Mouse (Mus musculus) kidney, embryonic 15.5 days (tissue): ENCODE results near the gene Gm2696. TPM values are rescaled to one million over a fixed set of nuclear protein-coding genes. Genes with fewer than 3 reads are reported as not detected.

ENCODE experiments used
- ATAC-seq: fragments of 200-750 bp; cut with Nextera tagmentation; replicated peaks from 2 replicates; pipeline ENCODE4 v1.8.0; 2017; ENCODE audit warnings: moderate TSS enrichment; ENCODE audit not compliant: low FRiP score
- H3K27ac ChIP-seq: fragments of 300-500 bp; sonication (generic); 2 replicates; pipeline ENCODE4 v1.5.1; 2015; ENCODE audit warnings: mild to moderate bottlenecking, inconsistent platforms
- H3K27me3 ChIP-seq: fragments of 300-500 bp; sonication (generic); 2 replicates; pipeline ENCODE4 v1.6.1; 2015; ENCODE audit warnings: inconsistent platforms
- H3K36me3 ChIP-seq: fragments of 300-500 bp; sonication (generic); 2 replicates; pipeline ENCODE4 v1.6.1; 2015; ENCODE audit warnings: inconsistent platforms
- H3K4me1 ChIP-seq: fragments of 300-500 bp; sonication (generic); 2 replicates; pipeline ENCODE4 v1.6.1; 2015; ENCODE audit warnings: inconsistent platforms
- H3K4me2 ChIP-seq: fragments of 300-500 bp; sonication (generic); 2 replicates; pipeline ENCODE4 v1.6.1; 2015; ENCODE audit warnings: moderate library complexity, mild to moderate bottlenecking, inconsistent platforms
- H3K4me3 ChIP-seq: fragments of 300-500 bp; sonication (generic); replicated peaks from 2 replicates; pipeline ENCODE4 v1.5.1; 2015; ENCODE audit warnings: mild to moderate bottlenecking, inconsistent platforms
- H3K9ac ChIP-seq: fragments of 300-500 bp; sonication (generic); 2 replicates; pipeline ENCODE4 v1.6.1; 2015; ENCODE audit warnings: mild to moderate bottlenecking, inconsistent platforms
- H3K9me3 ChIP-seq: fragments of 300-500 bp; sonication (generic); replicated peaks from 2 replicates; pipeline ENCODE4 v1.6.1; 2016; ENCODE audit warnings: inconsistent platforms
- WGBS: fragments of 180-500 bp; shearing (Covaris S2); methylation state at CpG from one replicate; pipeline ENCODE4 v1.1.7; 2015; ENCODE audit warnings: mixed read lengths; 5-methylcytosine and 5-hydroxymethylcytosine counted together
- polyA plus RNA-seq: library from polyadenylated mRNA; unstranded; fragments of >200 nt; fragmentation: Nextera tagmentation; extraction: Ambion mirVana; gene quantifications from 2 replicates; pipeline ENCODE4 v1.2.1, GENCODE M21; 2015

Gene Gm2696
- polyA plus RNA-seq, 1 experiment from 2014 or later, result not detected

GRCm38 (mm10) chr10:77798921-77799508 lies 15.5 kb upstream of the Gm2696 start, which contains the start of gene Gm19668:
Gene Gm19668 (minus strand): TSS chr10:77799133.
- Histone ChIP-seq H3K27me3 (no peaks in the 10 kb centered on the region), H3K36me3 (no peaks in the 10 kb centered on the region), H3K9me3 (no peaks in the 10 kb centered on the region), H3K9ac (no peak within 1 kb of the TSS), H3K4me1 (0 out of 2 replicates have a peak, but pooled peaks cover 2% of the 10 kb centered on the region), H3K4me2 (no peak within 1 kb of the TSS), H3K4me3 (no peak within 1 kb of the TSS), H3K27ac (no peak within 1 kb of the TSS)
- ATAC-seq, result no peak
- 46% methylated on average over 8 of the region's 8 CpGs for WGBS

GRCm38 (mm10) chr10:77804095-77804494 lies 10.4 kb upstream of the Gm2696 start:
- WGBS, result 84% methylated on average over 3 of the region's 3 CpGs
- Histone ChIP-seq H3K4me2 (no peak overlapping the region), H3K4me3 (no peak overlapping the region), H3K4me1 (no peaks in the 10 kb centered on the region), H3K27ac (no peak overlapping the region), H3K27me3 (no peaks in the 10 kb centered on the region), H3K9ac (no peak overlapping the region), H3K36me3 (no peaks in the 10 kb centered on the region), H3K9me3 (no peaks in the 10 kb centered on the region)
- ATAC-seq, result no peak

- no peaks in the 10 kb centered on the region for H3K4me1 ChIP-seq
- no peak within 1 kb of the TSS for H3K4me2 ChIP-seq
- H3K36me3 ChIP-seq, result no peaks in the 10 kb centered on the region
- H3K9ac ChIP-seq, result no peak within 1 kb of the TSS
- H3K9me3 ChIP-seq, result no peaks in the 10 kb centered on the region
- H3K27ac ChIP-seq, result no peak within 1 kb of the TSS
- H3K4me3 ChIP-seq, result no peak within 1 kb of the TSS
- no peaks in the 10 kb centered on the region for H3K27me3 ChIP-seq
- ATAC-seq, result no peak
- WGBS, result 68% methylated on average over 5 of the region's 5 CpGs
Observed at GRCm38 (mm10) chr10:77811743-77812142, 2.7 kb upstream of the Gm2696 start, which contains the start of gene Gm9507. Gene Gm9507 (minus strand): TSS chr10:77811843.

GRCm38 (mm10) chr10:77815514-77815913 lies 1.0 kb downstream of the Gm2696 start:
- no peak overlapping the region for H3K4me3 ChIP-seq
- no peaks in the 10 kb centered on the region for H3K9me3 ChIP-seq
- no peak for ATAC-seq
- no peaks in the 10 kb centered on the region for H3K36me3 ChIP-seq
- no peaks in the 10 kb centered on the region for H3K27me3 ChIP-seq
- WGBS, result 30% methylated on average over 5 of the region's 5 CpGs
- H3K27ac ChIP-seq, result no peak overlapping the region
- no peaks in the 10 kb centered on the region for H3K4me1 ChIP-seq
- H3K4me2 ChIP-seq, result no peak overlapping the region
- no peak overlapping the region for H3K9ac ChIP-seq

- H3K9me3 ChIP-seq, result no peaks in the 10 kb centered on the region
- no peak overlapping the region for H3K4me3 ChIP-seq
- no peaks in the 10 kb centered on the region for H3K27me3 ChIP-seq
- H3K4me2 ChIP-seq, result no peak overlapping the region
- H3K27ac ChIP-seq, result no peak overlapping the region
- H3K9ac ChIP-seq, result no peak overlapping the region
- no peak for ATAC-seq
- 96% methylated on average over 4 of the region's 4 CpGs for WGBS
- no peaks in the 10 kb centered on the region for H3K36me3 ChIP-seq
- no peaks in the 10 kb centered on the region for H3K4me1 ChIP-seq
Observed at GRCm38 (mm10) chr10:77818523-77818922, 4.0 kb downstream of the Gm2696 start.

- Histone ChIP-seq H3K9ac (no peak overlapping the region), H3K27ac (no peak overlapping the region), H3K4me3 (no peak overlapping the region), H3K4me2 (no peak overlapping the region), H3K27me3 (no peaks in the 10 kb centered on the region), H3K36me3 (no peaks in the 10 kb centered on the region), H3K9me3 (no peaks in the 10 kb centered on the region), H3K4me1 (no peaks in the 10 kb centered on the region)
- WGBS, result 51% methylated on average over 4 of the region's 4 CpGs
- no peak for ATAC-seq
Observed at GRCm38 (mm10) chr10:77819203-77819602, 4.7 kb downstream of the Gm2696 start.

- no peak for ATAC-seq
- H3K4me3 ChIP-seq, result no peak within 1 kb of the TSS
- no peaks in the 10 kb centered on the region for H3K36me3 ChIP-seq
- H3K9me3 ChIP-seq, result no peaks in the 10 kb centered on the region
- H3K27ac ChIP-seq, result no peak within 1 kb of the TSS
- H3K4me1 ChIP-seq, result no peaks in the 10 kb centered on the region
- no peak within 1 kb of the TSS for H3K9ac ChIP-seq
- WGBS, result 61% methylated on average over 6 of the region's 6 CpGs
- H3K27me3 ChIP-seq, result no peaks in the 10 kb centered on the region
- no peak within 1 kb of the TSS for H3K4me2 ChIP-seq
Observed at GRCm38 (mm10) chr10:77826951-77827350, 12.5 kb downstream of the Gm2696 start, which contains the start of gene Krtap10-4. Gene Krtap10-4 (minus strand): TSS chr10:77827095.

GRCm38 (mm10) chr10:77835647-77836046 lies 21.2 kb downstream of the Gm2696 start, which contains the start of gene Krtap10-10:
Gene Krtap10-10 (plus strand): TSS chr10:77835947.
- 70% methylated on average over 9 of the region's 9 CpGs for WGBS
- no peak for ATAC-seq

GRCm38 (mm10) chr10:77839006-77839405 lies 24.5 kb downstream of the Gm2696 start:
- no peak for ATAC-seq
- Histone ChIP-seq H3K27ac (no peak overlapping the region), H3K9me3 (no peaks in the 10 kb centered on the region), H3K9ac (no peak overlapping the region), H3K4me2 (no peak overlapping the region), H3K27me3 (no peaks in the 10 kb centered on the region), H3K4me3 (no peak overlapping the region), H3K4me1 (no peaks in the 10 kb centered on the region), H3K36me3 (no peaks in the 10 kb centered on the region)
- 70% methylated on average over 6 of the region's 6 CpGs for WGBS

More at GRCm38 (mm10) chr10:77835647-77836046, 21.2 kb downstream of the Gm2696 start, which contains the start of gene Krtap10-10:
- Histone ChIP-seq H3K9me3 (no peaks in the 10 kb centered on the region), H3K36me3 (no peaks in the 10 kb centered on the region), H3K4me3 (no peak within 1 kb of the TSS), H3K27ac (no peak within 1 kb of the TSS), H3K4me1 (no peaks in the 10 kb centered on the region), H3K27me3 (no peaks in the 10 kb centered on the region), H3K4me2 (no peak within 1 kb of the TSS), H3K9ac (no peak within 1 kb of the TSS)

- 69% methylated on average over 3 of the region's 3 CpGs for WGBS
Observed at GRCm38 (mm10) chr10:77846503-77846902, 32.0 kb downstream of the Gm2696 start, which contains the start of gene Gm36176. Gene Gm36176 (plus strand): TSS chr10:77846803.

GRCm38 (mm10) chr10:77846961-77847360 lies 32.5 kb downstream of the Gm2696 start:
- 36% methylated on average over 2 of the region's 2 CpGs for WGBS

More at GRCm38 (mm10) chr10:77846503-77846902, 32.0 kb downstream of the Gm2696 start, which contains the start of gene Gm36176:
- 0 out of 2 replicates have a peak, but pooled peaks cover 2% of the 10 kb centered on the region for H3K9me3 ChIP-seq
- no peak within 1 kb of the TSS for H3K4me3 ChIP-seq
- H3K4me2 ChIP-seq, result no peak within 1 kb of the TSS
- no peaks in the 10 kb centered on the region for H3K27me3 ChIP-seq
- H3K36me3 ChIP-seq, result no peaks in the 10 kb centered on the region
- no peaks in the 10 kb centered on the region for H3K4me1 ChIP-seq
- no peak for ATAC-seq
- no peak within 1 kb of the TSS for H3K27ac ChIP-seq
- no peak within 1 kb of the TSS for H3K9ac ChIP-seq

GRCm38 (mm10) chr10:77847538-77847937 lies 33.1 kb downstream of the Gm2696 start:
- H3K4me3 ChIP-seq, result no peak overlapping the region
- H3K9ac ChIP-seq, result no peak overlapping the region
- no peak overlapping the region for H3K27ac ChIP-seq
- no peak overlapping the region for H3K4me2 ChIP-seq
- H3K4me1 ChIP-seq, result no peaks in the 10 kb centered on the region
- 0 out of 2 replicates have a peak, but pooled peaks cover 2% of the 10 kb centered on the region for H3K9me3 ChIP-seq
- WGBS, result 70% methylated on average over 2 of the region's 2 CpGs
- H3K27me3 ChIP-seq, result no peaks in the 10 kb centered on the region
- no peak for ATAC-seq
- no peaks in the 10 kb centered on the region for H3K36me3 ChIP-seq

More at GRCm38 (mm10) chr10:77846961-77847360, 32.5 kb downstream of the Gm2696 start:
- Histone ChIP-seq H3K4me2 (no peak overlapping the region), H3K27ac (no peak overlapping the region), H3K36me3 (no peaks in the 10 kb centered on the region), H3K9ac (no peak overlapping the region), H3K9me3 (0 out of 2 replicates have a peak, but pooled peaks cover 2% of the 10 kb centered on the region), H3K4me1 (no peaks in the 10 kb centered on the region), H3K4me3 (no peak overlapping the region), H3K27me3 (no peaks in the 10 kb centered on the region)
- ATAC-seq, result no peak
